Mouse (Mus musculus): Measurements from ENCODE around the gene Vasp.

GRCm38 (mm10) chr7:19234652-19235051 lies 37.0 kb downstream of the Vasp start:
- TF ChIP-seq GATA1 (IDR thresholded peaks at IDR 0.05; ENCODE audit: low read length) (no peak), TAL1 (IDR thresholded peaks at IDR 0.05; ENCODE audit: low read length) (no peak)

Data from erythroblast, embryonic 14.5 days (primary cell).